Mouse (Mus musculus) testis, adult 2 months (tissue): ENCODE measurements around the gene Zbtb40. TPM values are rescaled to one million over a fixed set of nuclear protein-coding genes. Genes with fewer than 3 reads are reported as not detected.

Experiments used
- H3K27ac ChIP-seq: fragments of 200-500 bp; 2 replicates; pipeline ENCODE4 v1.5.1; 2012; ENCODE audit warnings: low read depth, low read length; ENCODE audit not compliant: control insufficient read depth, insufficient read depth
- H3K27me3 ChIP-seq: fragments of 200-500 bp; 2 replicates; pipeline ENCODE4 v1.6.1; 2012; ENCODE audit warnings: mild to moderate bottlenecking, low read length, moderate library complexity; ENCODE audit not compliant: control insufficient read depth, insufficient read depth
- H3K36me3 ChIP-seq: fragments of 200-500 bp; 2 replicates; pipeline ENCODE4 v1.6.1; 2012; ENCODE audit warnings: mild to moderate bottlenecking, low read length; ENCODE audit not compliant: control insufficient read depth, insufficient read depth
- H3K4me1 ChIP-seq: fragments of 200-500 bp; 2 replicates; pipeline ENCODE4 v1.6.1; 2012; ENCODE audit warnings: low read length; ENCODE audit not compliant: control insufficient read depth, insufficient read depth
- H3K4me3 ChIP-seq: fragments of 200-500 bp; 2 replicates; pipeline ENCODE4 v1.5.1; 2012; ENCODE audit warnings: low read depth, mild to moderate bottlenecking, low read length, moderate library complexity, mixed read lengths; ENCODE audit not compliant: control insufficient read depth
- CTCF ChIP-seq: fragments of 200-500 bp; IDR thresholded peaks from 2 replicates; pipeline ENCODE4 v1.5.1; 2012; ENCODE audit warnings: low read depth, mild to moderate bottlenecking, inconsistent platforms, low read length, moderate library complexity; ENCODE audit not compliant: control insufficient read depth, insufficient read depth, insufficient replicate concordance
- POLR2A ChIP-seq: fragments of 200-500 bp; IDR thresholded peaks from 2 replicates; pipeline ENCODE4 v1.6.1; 2012; ENCODE audit warnings: low read depth, mild to moderate bottlenecking, inconsistent platforms, low read length, moderate library complexity; ENCODE audit not compliant: control insufficient read depth
- polyA plus RNA-seq: library from polyadenylated mRNA; depleted of rRNA; stranded (reverse); fragments of >200 nt; gene quantifications from 2 replicates; pipeline ENCODE4 v1.2.3, GENCODE M21; 2012

Zbtb40 gene
- polyA plus RNA-seq, 1 experiment: 8.0 TPM

DNA sequence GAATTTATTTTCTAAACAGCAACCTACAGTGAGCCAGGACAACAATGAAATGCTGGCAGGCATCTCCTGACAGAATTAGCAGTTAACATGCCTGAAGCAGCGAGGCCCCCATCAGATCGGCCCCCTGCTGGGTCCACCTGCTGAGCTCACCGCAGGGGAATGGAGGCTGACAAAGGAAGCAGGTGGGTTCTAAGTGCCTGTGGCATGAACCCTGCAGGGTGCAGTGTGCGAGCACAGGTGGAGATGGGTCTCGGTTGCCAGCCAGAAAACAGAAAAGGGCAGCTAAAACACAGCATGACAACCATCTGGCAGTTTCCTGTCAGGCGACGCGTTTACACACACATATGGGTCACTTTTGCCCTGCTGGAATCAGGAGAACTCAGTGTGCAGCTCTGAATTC is 32.7 kb downstream of the Zbtb40 start:
- TF ChIP-seq CTCF: no peak
- no peak overlapping the region for H3K27ac ChIP-seq
- no peaks in the 10 kb centered on the region for H3K27me3 ChIP-seq
- no peak overlapping the region for H3K4me3 ChIP-seq
- H3K4me1 ChIP-seq: no peaks in the 10 kb centered on the region
- H3K36me3 ChIP-seq: no peaks in the 10 kb centered on the region; the same call in none of the 2 replicates

DNA sequence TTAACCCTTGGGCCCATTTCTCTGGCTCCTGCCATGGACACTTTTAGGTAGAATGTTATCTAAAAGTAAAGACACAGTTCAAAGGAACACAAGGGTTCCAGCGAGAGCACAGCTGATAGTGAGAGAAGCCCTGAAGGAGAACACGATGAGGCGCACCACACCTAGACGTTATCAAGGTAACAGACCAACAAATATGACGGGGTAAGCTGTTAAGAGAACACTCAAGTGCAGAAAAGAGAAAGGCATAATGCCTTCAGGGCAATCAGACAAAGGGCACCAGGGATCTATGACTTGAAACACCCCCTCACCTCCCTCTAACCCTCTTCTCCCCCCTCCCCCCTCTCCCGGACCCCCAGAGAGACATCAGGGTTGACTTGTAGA is 33.1 kb downstream of the Zbtb40 start:
- Histone ChIP-seq H3K4me1 (no peaks in the 10 kb centered on the region), H3K36me3 (no peaks in the 10 kb centered on the region; the same call in none of the 2 replicates), H3K27ac (no peak overlapping the region), H3K4me3 (no peak overlapping the region), H3K27me3 (no peaks in the 10 kb centered on the region)
- TF ChIP-seq POLR2A: no peak

DNA sequence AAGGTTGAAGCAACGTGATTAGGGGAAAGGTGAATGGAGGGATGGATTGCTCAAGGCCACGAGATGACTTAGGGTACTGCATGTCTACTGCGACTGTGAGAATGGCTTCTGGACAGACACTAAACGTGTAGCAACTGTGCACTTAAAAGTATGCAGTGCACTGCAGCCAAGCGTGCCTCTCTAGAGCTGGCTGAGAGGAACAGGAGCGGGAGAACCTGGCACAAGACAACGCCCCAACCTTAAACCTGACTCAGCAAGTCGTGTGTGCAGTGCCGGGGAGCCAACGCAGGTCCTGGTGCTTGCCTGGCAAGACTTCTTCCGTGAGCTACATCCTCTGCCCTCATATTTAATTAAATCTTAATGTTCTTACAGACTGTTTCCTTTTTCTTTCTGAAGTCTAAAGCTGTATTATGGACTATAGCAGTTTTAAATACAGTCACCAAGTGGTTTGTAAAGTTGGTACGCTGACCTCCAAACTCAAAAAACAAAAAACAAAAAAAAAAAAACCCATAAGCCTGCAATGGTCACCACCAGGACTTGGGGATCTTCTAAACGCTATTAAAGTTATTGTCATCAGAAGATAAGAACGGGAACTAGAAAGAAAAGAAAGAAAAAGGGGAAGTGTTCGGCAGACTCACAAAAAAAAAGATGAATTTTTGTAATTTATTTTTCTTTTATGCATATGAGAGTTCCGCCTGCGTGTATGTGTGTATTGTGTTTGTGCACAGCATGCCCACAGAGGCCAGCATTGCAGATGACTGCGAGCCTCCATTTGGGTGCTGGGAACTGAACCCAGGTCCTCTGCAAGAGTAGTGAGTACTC is 33.7 kb downstream of the Zbtb40 start:
- Histone ChIP-seq H3K4me1 (no peaks in the 10 kb centered on the region), H3K27me3 (no peaks in the 10 kb centered on the region), H3K36me3 (no peaks in the 10 kb centered on the region; the same call in none of the 2 replicates), H3K4me3 (no peak overlapping the region), H3K27ac (no peak overlapping the region)
- TF ChIP-seq POLR2A: no peak
- no peak for TF ChIP-seq CTCF

DNA sequence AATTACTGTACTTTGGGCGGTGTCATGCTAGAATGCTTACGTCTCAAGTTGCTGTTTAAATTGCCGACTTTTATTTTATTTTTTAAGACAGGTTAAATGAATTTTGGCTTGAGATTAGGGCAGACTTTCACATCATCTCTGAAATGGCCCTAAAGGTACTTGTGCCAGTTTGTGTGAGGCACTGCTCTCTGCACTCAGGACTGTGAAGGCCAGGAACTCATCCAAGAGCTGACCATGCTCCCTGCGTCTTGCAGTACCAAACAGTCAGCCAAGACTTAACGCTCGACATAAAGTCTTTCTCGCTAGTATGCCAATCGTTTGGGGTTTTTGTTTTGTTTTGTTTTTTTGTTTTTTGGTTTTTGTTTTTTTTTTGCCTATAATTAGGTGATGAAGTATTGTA is 34.5 kb downstream of the Zbtb40 start:
- no peak overlapping the region for H3K4me3 ChIP-seq
- no peaks in the 10 kb centered on the region for H3K27me3 ChIP-seq
- TF ChIP-seq CTCF (no peak), POLR2A (no peak)
- no peaks in the 10 kb centered on the region; the same call in none of the 2 replicates for H3K36me3 ChIP-seq
- no peaks in the 10 kb centered on the region for H3K4me1 ChIP-seq
- H3K27ac ChIP-seq: no peak overlapping the region

DNA sequence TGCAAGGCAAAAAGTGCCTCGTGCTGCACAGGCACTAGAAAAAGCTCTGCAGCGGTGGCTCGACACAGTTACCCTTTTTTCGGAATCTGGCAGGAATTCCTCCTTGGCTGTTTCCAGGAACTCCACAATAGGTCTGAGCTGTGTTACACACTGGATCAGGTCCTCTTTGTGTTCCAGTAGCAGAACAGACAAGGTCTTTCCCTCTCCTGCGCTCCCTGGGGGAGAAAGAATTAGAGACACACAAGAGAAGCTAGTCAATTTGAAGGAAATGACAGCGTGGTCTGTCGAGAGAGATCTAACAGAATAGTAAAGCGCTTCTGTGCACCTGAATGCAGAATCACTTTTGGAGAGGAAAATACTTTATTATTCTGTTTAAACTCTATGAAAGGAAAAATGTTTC is 41.6 kb downstream of the Zbtb40 start:
- Histone ChIP-seq H3K4me3 (no peak overlapping the region), H3K27me3 (no peaks in the 10 kb centered on the region), H3K27ac (no peak overlapping the region), H3K36me3 (no peaks in the 10 kb centered on the region), H3K4me1 (no peaks in the 10 kb centered on the region)
- no peak for TF ChIP-seq CTCF
- TF ChIP-seq POLR2A: no peak

DNA sequence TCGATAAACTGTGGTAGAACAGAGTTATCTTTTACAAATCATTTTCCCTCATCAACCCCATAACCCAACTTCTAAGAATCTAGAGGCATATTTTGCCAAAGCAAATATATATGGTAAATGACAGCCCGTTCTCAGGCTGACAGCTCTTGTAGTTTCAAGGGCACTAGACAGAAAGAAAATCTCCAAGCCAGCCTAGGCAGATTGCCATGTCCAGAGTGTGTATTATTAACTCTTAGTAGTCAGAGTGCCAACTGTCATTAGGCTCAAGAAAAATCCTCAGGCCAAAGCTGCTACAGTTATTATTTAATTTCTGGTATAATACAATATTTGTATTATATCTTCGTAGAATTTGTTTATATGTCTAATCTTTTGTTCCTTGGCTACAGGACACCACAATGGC is 46.8 kb downstream of the Zbtb40 start:
- no peak overlapping the region for H3K27ac ChIP-seq

DNA sequence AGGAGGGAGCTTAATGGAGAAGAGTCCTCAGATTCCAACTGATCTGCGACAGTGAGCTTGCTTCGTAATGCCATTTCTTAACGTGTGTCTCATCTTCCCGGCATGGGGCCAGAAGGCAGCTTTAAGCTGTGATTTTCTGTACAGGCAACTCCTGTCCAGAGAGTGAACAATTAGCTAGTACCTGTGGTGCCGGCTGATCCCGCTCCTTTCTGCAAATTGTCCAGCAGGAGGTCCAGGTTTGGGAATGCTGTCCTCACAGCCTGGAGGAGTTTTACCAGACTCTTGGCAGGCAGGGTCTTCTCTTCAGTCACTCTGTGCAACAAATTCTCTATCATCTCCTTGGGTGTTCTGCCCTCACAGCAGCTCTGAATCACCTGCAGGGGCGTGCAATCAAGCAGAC is 47.6 kb downstream of the Zbtb40 start:
- Histone ChIP-seq H3K4me1 (no peaks in the 10 kb centered on the region), H3K27ac (no peak overlapping the region), H3K4me3 (no peak overlapping the region), H3K27me3 (no peaks in the 10 kb centered on the region), H3K36me3 (no peaks in the 10 kb centered on the region)
- TF ChIP-seq POLR2A (no peak), CTCF (no peak)

More for the DNA sequence above, 46.8 kb downstream of the Zbtb40 start:
- Histone ChIP-seq H3K27me3 (no peaks in the 10 kb centered on the region), H3K4me1 (no peaks in the 10 kb centered on the region), H3K36me3 (no peaks in the 10 kb centered on the region), H3K4me3 (no peak overlapping the region)
- no peak for TF ChIP-seq CTCF
- TF ChIP-seq POLR2A: no peak

DNA sequence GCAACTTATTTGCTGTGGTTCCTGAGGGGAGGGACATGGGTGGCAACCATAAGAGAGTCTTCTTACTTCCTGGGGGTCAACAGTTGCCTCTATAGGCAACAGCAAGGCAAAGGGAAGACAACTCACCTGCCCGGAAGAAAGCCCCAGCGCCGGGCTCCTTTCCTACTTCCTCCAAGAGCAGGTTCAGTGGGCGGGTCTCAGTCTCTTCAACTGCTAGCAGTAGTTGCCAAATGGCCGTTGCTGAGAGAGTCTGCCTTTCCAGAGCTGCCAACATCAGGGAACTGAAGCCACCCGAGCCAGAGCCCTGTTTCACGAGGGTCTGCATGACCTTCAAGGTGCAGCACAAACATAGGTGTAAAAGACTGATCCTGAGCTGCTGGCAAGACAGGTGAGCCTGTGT is 50.2 kb downstream of the Zbtb40 start:
- no peak overlapping the region for H3K4me3 ChIP-seq
- H3K27me3 ChIP-seq: no peaks in the 10 kb centered on the region
- no peak for TF ChIP-seq POLR2A
- no peak for TF ChIP-seq CTCF
- H3K27ac ChIP-seq: no peak overlapping the region
- H3K36me3 ChIP-seq: no peaks in the 10 kb centered on the region
- no peaks in the 10 kb centered on the region for H3K4me1 ChIP-seq
